20 mouse cellular contexts compared by ENCODE assay signal in genomic region chr14:105417967-105418366, GRCm38 (mm10).
"Had no signal": no experiment of that assay in that cellular context is flagged by ENCODE, and none has a peak within 500 bp of the region (broad histone marks: within the 10 kb centered on the region; RNA-seq: fewer than 3 reads in every experiment).

No protein-coding gene starts in this region.

- ATAC-seq: liver, postnatal 0 days; midbrain, embryonic 13.5 days; midbrain, embryonic 15.5 days had no signal

- H3K4me2 ChIP-seq: liver, embryonic 11.5 days; liver, embryonic 13.5 days; liver, embryonic 15.5 days; midbrain, embryonic 11.5 days; midbrain, embryonic 13.5 days; midbrain, embryonic 15.5 days; neural tube, embryonic 13.5 days; neural tube, embryonic 15.5 days had no signal

- DNase-seq: liver, embryonic 13.5 days; liver, postnatal 0 days; lung, postnatal 10 days; lung, postnatal 36 days; right cerebral cortex, adult 18-20 months; right cerebral cortex, postnatal 25 days; right cerebral cortex, postnatal 4 days; spleen, adult 18-20 months; thymus, adult 18-20 months; thymus, postnatal 14 days; thymus, postnatal 36 days had no signal

- H3K27ac ChIP-seq: liver, embryonic 13.5 days; liver, embryonic 15.5 days; macrophage; midbrain, embryonic 13.5 days; midbrain, embryonic 15.5 days; neural tube, embryonic 13.5 days; neural tube, embryonic 15.5 days had no signal

- H3K27me3 ChIP-seq: liver, embryonic 13.5 days; liver, embryonic 15.5 days; megakaryocyte, embryonic 14.5 days; midbrain, embryonic 13.5 days; midbrain, embryonic 15.5 days; neural tube, embryonic 13.5 days; neural tube, embryonic 15.5 days had no signal

- H3K36me3 ChIP-seq: liver, embryonic 13.5 days; liver, embryonic 15.5 days; midbrain, embryonic 13.5 days; midbrain, embryonic 15.5 days; neural tube, embryonic 13.5 days; neural tube, embryonic 15.5 days had no signal

- H3K4me3 ChIP-seq: liver, embryonic 13.5 days; liver, embryonic 15.5 days; megakaryocyte, embryonic 14.5 days; midbrain, embryonic 13.5 days; midbrain, embryonic 15.5 days; neural tube, embryonic 13.5 days; neural tube, embryonic 15.5 days had no signal

- H3K9ac ChIP-seq: liver, embryonic 13.5 days; liver, embryonic 15.5 days; liver, postnatal 0 days; midbrain, embryonic 13.5 days; midbrain, embryonic 15.5 days; neural tube, embryonic 13.5 days; neural tube, embryonic 15.5 days had no signal

- H3K9me3 ChIP-seq: liver, embryonic 13.5 days; liver, embryonic 15.5 days; midbrain, embryonic 13.5 days; midbrain, embryonic 15.5 days; neural tube, embryonic 13.5 days; neural tube, embryonic 15.5 days had no signal

- H3K4me1 ChIP-seq: liver, embryonic 13.5 days; liver, embryonic 15.5 days; megakaryocyte, embryonic 14.5 days; midbrain, embryonic 13.5 days; midbrain, embryonic 15.5 days; neural tube, embryonic 13.5 days; neural tube, embryonic 15.5 days had no signal
